Mouse (Mus musculus): ENCODE data around the gene Mtg2. TPM values are rescaled to one million over a fixed set of nuclear protein-coding genes. Genes with fewer than 3 reads are reported as not detected.

The Mtg2 gene
- total RNA-seq, 2 experiments from 2014 or later, result 15.9 to 17.4 TPM

- peak in 1 of 2 experiments; percentile 15 for DNase-seq
These were observed 18.2 kb upstream of the Mtg2 start for GRCm38 (mm10) chr2:180051986-180052733.

GRCm38 (mm10) chr2:180053001-180053400, 17.4 kb upstream of the Mtg2 start:
- no peak for DNase-seq

- no peak for DNase-seq
These were observed 6.9 kb upstream of the Mtg2 start for GRCm38 (mm10) chr2:180063338-180064131.

GRCm38 (mm10) chr2:180069770-180070480, 463 bp upstream of the Mtg2 start:
- no peak for DNase-seq

- DNase-seq, result no peak
These were observed 1.3 kb downstream of the Mtg2 start for GRCm38 (mm10) chr2:180071671-180072070.

- no peak for DNase-seq
These were observed 2.5 kb downstream of the Mtg2 start for GRCm38 (mm10) chr2:180072886-180073285.

GRCm38 (mm10) chr2:180077622-180078021, 7.2 kb downstream of the Mtg2 start:
- no peak for DNase-seq

- DNase-seq, result no peak
These were observed 10.3 kb downstream of the Mtg2 start for GRCm38 (mm10) chr2:180080680-180081079.

GRCm38 (mm10) chr2:180083063-180083462, 12.7 kb downstream of the Mtg2 start:
- DNase-seq, result no peak

- DNase-seq, result no peak
These were observed 14.2 kb downstream of the Mtg2 start for GRCm38 (mm10) chr2:180084565-180084964.

GRCm38 (mm10) chr2:180085926-180086636, 15.7 kb downstream of the Mtg2 start:
- DNase-seq, result no peak

GRCm38 (mm10) chr2:180086637-180087027, 16.2 kb downstream of the Mtg2 start:
- no peak for DNase-seq

- DNase-seq, result no peak
These were observed 17.1 kb downstream of the Mtg2 start for GRCm38 (mm10) chr2:180087472-180087871.

- no peak for DNase-seq
These were observed 19.9 kb downstream of the Mtg2 start for GRCm38 (mm10) chr2:180090285-180090684.

GRCm38 (mm10) chr2:180095711-180096110, 25.3 kb downstream of the Mtg2 start:
- no peak for DNase-seq

GRCm38 (mm10) chr2:180097585-180097984, 27.2 kb downstream of the Mtg2 start:
- no peak for DNase-seq

GRCm38 (mm10) chr2:180098167-180098566, 27.8 kb downstream of the Mtg2 start:
- no peak for DNase-seq

- DNase-seq, result no peak
These were observed 29.1 kb downstream of the Mtg2 start for GRCm38 (mm10) chr2:180099529-180099928.

GRCm38 (mm10) chr2:180103151-180103977, 33.0 kb downstream of the Mtg2 start:
- DNase-seq, result no peak

- peak; percentile 91 to 92 for DNase-seq
These were observed 33.7 kb downstream of the Mtg2 start, which contains the start of gene Hrh3 for GRCm38 (mm10) chr2:180103978-180104658. Gene Hrh3, minus strand, starts transcription at chr2:180104488.

All from adrenal gland, postnatal 36 days (tissue).